Mouse (Mus musculus) left cerebral cortex, adult 18-20 months (tissue): ENCODE measurements around the gene Stk11ip. TPM values are rescaled to one million over a fixed set of nuclear protein-coding genes. Genes with fewer than 3 reads are reported as not detected.
A peak's percentile ranks its signal among the peaks of the same experiment; 100 is the strongest.

ENCODE experiments used
- DNase-seq, 2 experiments: peaks; one replicate each; pipeline ENCODE4 v3.0.0; 2021 to 2022; ENCODE audit warnings: low spot score in 2 of 2, mixed read lengths in 1 of 2
- total RNA-seq, 2 experiments: library from RNA; stranded (reverse); gene quantifications; 2 replicates each; pipeline ENCODE4 v1.2.3; 2021

Stk11ip gene
- total RNA-seq, 2 experiments from 2014 or later = 30.9 to 34.9 TPM

DNA sequence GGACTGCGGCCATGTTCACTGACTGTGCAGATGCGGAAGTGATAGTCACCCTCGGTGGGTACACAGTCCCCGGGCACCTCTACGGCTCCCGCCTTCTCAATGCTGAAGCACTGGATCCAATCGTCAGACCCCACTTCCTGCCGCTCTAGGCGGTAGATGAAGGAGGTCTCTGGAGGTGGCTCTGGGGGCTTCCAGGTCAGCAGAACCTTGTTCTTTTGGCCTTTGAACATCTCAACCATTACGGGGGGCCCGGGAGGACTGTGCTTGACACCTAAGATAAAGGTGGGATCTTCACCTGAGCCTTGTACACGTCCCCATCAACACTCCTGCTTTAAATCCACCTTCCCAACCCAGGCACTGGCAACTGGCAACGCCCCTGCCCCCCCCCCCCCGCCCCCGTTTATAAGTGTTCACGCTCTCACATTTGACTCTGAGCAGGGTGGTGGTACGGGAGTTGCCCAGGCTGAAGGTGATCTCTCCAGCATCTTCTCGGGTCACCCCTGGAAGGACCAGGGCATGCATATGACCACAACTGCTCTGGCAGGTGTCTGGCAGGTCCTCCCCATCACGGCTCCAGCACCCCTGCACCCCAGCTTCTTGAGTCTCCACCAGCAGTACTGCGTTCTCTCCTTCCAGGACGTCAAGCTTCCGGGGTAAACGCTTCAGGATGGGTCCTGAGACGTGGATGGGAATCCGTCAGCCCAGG lies 18.2 kb upstream of the Stk11ip start:
- no peak for DNase-seq

DNA sequence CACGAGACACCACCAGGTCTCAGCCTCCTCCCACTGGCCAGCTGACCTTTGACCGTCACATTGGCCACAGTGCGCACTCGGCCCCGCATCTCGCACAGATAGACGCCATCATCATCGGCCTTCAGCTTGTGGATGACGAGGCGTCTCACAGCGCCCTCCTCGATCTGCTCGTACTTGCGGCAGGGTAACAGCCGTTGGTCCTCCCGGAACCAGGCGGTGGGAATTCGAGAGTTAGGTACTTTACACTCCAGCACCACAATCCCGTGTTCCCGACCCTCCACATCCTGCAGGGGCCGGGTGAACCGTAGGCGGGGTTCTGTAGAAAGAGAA lies 17.7 kb upstream of the Stk11ip start:
- DNase-seq = no peak

- peak in 1 of 2 experiments; percentile 53 for DNase-seq
Measured at GRCm38 (mm10) chr1:75504256-75505045, 16.9 kb upstream of the Stk11ip start.

DNA sequence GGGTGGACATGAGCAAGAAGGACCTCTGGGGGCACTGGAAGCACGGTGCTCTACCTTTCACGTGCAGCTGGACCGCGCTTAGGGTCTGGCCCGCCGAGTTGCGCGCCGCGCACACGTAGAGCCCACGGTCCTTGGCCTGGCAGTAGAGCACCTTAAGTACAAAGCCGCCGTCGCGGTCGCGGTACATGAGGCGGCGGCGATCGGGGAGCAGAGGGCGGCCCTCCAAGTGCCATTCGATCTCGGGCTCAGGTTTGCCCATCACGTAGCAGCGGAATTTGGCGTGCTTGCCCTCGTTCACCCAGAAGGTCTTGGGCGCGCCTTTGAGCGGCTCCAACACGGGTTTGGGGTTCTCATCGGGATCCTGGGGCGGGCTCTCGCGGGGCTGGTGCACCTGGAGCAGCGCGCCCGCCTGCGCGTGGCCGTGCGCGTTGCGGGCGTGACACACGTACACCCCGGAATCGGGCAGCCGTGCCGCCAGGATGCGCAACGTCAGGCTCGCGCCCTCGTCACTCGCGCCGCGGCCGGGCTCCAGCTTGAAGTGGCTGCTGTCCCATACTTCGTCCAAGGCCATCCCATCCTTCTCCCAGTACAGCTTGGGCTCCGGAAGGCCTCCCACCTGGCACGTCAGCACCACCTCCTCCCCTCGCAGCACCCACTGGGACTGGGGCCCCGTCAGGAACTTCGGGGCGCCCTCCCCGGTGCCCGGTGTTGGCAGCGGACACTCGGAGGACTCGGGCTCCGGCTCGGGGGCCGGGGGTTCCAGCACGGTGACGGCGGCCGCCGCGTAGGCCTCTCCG lies 16.0 kb upstream of the Stk11ip start:
- DNase-seq = peak; percentile 74 to 89

DNA sequence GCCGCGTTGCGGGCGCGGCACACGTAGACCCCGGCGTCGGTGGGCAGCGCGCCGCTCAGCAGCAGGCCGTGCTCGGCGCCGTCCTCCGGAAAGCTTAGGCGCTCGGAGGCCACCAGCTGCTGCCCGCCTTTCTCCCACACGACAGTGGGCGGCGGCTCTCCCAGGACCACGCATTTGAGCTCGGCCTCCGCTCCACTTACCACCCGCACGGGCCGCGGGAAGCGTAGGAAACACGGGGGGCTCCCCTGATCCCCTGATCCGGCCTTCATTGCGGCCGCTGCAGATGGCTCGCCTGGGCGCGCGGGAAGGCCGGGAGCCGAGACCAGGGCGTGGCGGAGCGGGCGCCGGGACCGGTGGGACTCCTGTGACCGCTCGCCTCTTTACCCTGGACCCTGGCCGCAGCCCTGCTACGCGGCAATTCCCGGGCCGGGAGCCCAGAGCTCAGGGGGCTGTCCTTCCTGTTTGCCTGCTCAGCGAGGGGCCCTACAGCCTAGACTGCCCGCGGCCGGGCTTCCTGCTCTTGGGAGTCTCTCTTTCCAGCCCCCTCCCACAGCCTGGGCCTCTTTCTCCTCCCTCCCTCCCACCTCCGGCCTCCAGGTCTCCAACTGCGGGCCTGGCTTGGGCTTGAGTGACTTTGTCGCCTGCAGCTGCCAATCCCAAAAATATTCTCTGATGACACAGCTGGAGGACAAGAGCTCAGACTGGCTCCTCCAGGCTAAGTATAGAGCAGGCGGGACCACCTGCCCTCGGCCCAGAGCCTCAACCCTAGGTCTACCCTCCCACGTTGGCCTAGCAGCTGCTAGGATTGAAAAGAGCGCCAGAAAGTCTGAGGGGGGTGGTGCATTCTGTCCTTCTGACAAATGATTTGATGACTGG lies 15.1 kb upstream of the Stk11ip start, which contains the start of gene Obsl1:
Obsl1 (minus strand) TSS at position 497 of the 876 bp plus-strand sequence.
- DNase-seq = no peak

DNA sequence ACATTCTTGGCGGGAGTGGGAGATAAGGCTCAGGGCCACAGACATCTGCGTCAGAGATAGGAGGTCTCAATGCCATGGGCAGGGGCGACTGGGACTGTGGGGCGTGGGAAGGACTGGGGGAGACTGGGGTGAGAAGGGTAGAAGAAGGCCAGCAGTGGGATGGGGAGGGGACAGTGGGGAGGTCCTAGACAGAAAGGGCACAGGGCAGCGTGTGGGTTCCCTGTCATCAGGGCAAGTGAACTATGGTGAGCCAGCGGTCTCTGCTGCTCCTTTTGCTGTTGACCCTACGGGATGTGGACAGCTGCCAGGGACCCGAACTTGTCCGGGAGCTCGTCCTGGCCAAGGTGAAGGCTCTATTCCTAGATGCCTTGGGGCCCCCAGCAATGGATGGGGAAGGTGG lies 14.3 kb upstream of the Stk11ip start, which contains the start of gene Inha:
Inha (plus strand) TSS at position 72 of the 400 bp plus-strand sequence.
- no peak for DNase-seq

DNA sequence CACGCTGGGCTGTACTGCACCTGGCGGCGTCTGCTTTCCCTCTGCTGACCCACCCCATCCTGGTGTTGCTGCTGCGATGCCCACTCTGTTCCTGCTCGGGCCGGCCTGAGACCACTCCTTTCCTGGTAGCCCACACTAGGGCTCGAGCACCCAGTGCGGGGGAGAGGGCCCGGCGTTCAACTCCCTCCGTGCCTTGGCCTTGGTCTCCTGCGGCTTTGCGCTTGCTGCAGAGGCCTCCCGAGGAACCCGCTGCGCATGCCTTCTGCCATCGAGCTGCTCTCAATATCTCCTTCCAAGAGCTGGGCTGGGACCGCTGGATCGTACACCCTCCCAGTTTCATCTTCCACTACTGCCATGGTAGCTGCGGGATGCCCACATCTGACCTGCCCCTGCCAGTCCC lies 11.7 kb upstream of the Stk11ip start:
- DNase-seq = no peak

GRCm38 (mm10) chr1:75510154-75510553 lies 11.2 kb upstream of the Stk11ip start:
- DNase-seq = no peak

GRCm38 (mm10) chr1:75511437-75512210 lies 9.7 kb upstream of the Stk11ip start:
- DNase-seq = no peak

GRCm38 (mm10) chr1:75512550-75512949 lies 8.8 kb upstream of the Stk11ip start:
- DNase-seq = no peak

- DNase-seq = no peak
Measured at GRCm38 (mm10) chr1:75516703-75517380, 4.5 kb upstream of the Stk11ip start.

GRCm38 (mm10) chr1:75517984-75518383 lies 3.3 kb upstream of the Stk11ip start:
- DNase-seq = no peak

DNA sequence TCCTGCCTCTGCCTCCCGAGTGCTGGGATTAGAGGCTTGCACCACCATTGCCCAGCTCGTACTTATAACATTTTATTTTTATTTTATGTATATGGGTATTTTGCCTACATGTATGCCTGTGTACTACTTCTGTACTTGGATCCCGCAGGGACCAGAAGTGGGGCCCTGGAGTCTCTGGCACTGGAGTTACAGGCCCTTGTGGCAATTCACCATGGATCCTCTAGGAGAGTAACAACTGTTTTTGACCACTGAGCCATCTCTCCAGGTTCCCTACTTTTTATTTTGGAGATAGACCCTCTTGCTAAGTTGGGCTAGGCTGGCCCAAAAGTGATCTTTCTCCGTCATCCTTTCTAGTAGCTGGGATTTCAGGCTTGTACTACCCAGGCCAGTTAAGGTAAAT lies 2.9 kb upstream of the Stk11ip start:
- no peak for DNase-seq

DNA sequence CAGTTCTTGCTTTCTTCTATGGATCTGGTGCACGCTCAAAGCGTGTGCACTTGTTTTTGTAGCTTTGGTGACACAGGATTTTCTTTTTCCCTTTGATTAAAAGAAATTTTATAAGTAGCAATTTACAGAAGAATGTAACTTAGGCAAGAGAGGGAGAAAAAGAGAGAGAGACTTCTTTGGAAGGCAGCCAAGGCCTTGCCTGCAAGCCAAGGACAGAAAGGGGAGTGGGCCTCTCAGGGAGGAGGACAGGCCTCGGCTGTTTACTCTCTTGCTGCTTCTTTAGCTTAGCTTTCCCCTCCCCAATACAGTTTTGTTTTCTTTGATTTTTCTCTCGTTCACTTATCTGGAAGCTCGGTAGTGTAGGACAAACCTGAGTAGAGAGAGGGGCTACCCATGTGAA lies 1.8 kb upstream of the Stk11ip start:
- no peak for DNase-seq

- no peak for DNase-seq
Measured at GRCm38 (mm10) chr1:75524679-75525078, 3.4 kb downstream of the Stk11ip start.

DNA sequence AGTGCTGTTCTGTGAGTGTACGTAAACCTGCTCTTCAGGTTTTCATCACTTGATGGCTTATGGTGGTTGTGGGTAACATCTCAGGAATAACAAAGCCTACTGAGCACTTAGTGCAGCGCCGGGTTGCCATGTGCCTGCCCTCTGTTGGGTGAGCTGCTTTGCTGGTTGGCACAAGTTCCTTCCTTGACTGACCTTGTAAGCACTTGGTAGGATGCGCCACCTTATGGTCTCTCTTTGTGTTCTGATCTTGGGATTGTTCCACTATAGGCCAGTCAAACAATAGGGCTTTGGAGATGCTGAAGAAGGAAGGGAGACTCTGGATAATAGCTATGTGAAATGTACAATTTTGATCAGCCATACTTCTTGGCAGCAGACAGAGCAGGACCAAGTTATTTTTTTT lies 9.2 kb downstream of the Stk11ip start:
- no peak for DNase-seq

DNA sequence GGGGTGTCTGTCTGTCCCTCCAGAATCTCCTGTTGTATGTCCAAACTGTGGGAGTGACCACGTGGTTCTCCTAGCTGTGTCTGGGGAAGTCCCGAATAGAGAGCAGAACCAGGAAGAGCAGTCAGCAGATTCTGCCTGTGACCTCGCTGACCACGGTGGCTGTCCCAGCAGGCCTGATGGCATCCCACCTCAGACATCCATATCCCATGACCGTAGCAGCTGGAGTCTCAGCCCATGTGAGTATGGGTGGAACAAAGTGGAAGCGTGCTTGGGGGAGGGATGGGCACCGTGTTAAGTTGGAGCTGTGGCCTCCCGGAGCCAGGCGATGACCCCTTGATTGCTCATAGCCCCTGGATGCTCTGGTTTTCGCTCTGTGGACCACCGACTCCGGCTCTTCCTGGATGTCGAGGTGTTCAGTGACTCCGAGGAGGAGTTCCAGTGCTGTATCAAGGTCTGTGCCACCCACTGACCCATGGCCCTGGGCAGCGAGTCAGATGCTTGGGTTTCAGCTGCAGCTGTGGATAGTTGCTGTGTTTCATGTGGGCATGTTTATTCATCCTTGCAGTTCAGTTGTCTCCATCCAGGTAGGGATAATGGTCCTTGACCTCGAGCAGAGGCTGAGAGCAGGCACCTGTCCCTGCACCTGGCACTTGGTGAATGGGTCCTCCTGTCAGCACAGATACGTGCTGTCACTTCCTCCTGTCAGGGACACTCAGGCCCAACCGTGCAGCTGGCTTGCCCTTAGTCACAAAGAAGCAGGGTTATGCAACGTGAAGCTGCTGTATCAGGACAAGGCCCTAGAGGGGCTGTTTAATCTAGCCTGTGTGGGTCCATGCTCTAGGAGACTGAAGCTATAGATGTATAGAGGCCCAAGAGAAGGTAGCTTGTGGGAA lies 11.2 kb downstream of the Stk11ip start:
- DNase-seq = no peak
